Mouse (Mus musculus) thymus, postnatal 10 days (tissue): ENCODE data around the gene Palm3.
A peak's percentile ranks its signal among the peaks of the same experiment; 100 is the strongest.

Experiments used
- DNase-seq, 2 experiments: peaks; one replicate each; pipeline ENCODE4 v3.0.0; 2021; ENCODE audit warnings: low spot score in 2 of 2

The Palm3 gene

GRCm38 (mm10) chr8:84066291-84066930, 45.1 kb downstream of the Palm3 start, which contains the start of gene Rfx1:
Gene Rfx1 (plus strand): TSS chr8:84066834.
- peak; percentile 95 to 99 for DNase-seq

- peak; percentile 95 to 98 for DNase-seq
These were observed 45.8 kb downstream of the Palm3 start for GRCm38 (mm10) chr8:84067047-84067573.

- no peak for DNase-seq
These were observed 46.6 kb downstream of the Palm3 start for GRCm38 (mm10) chr8:84067911-84068310.

- DNase-seq = no peak
These were observed 47.2 kb downstream of the Palm3 start for GRCm38 (mm10) chr8:84068316-84069035.

GRCm38 (mm10) chr8:84069169-84069568, 47.9 kb downstream of the Palm3 start:
- no peak for DNase-seq

- no peak for DNase-seq
These were observed 48.5 kb downstream of the Palm3 start for GRCm38 (mm10) chr8:84069750-84070149.

GRCm38 (mm10) chr8:84070241-84070640, 49.0 kb downstream of the Palm3 start:
- no peak for DNase-seq

- no peak for DNase-seq
These were observed 49.4 kb downstream of the Palm3 start for GRCm38 (mm10) chr8:84070667-84071066.

GRCm38 (mm10) chr8:84071921-84072320, 50.6 kb downstream of the Palm3 start:
- DNase-seq = no peak

GRCm38 (mm10) chr8:84072321-84072720, 51.0 kb downstream of the Palm3 start:
- DNase-seq = no peak

- DNase-seq = no peak
These were observed 52.1 kb downstream of the Palm3 start for GRCm38 (mm10) chr8:84073230-84073976.

- no peak for DNase-seq
These were observed 55.1 kb downstream of the Palm3 start for GRCm38 (mm10) chr8:84076412-84076811.

DNA sequence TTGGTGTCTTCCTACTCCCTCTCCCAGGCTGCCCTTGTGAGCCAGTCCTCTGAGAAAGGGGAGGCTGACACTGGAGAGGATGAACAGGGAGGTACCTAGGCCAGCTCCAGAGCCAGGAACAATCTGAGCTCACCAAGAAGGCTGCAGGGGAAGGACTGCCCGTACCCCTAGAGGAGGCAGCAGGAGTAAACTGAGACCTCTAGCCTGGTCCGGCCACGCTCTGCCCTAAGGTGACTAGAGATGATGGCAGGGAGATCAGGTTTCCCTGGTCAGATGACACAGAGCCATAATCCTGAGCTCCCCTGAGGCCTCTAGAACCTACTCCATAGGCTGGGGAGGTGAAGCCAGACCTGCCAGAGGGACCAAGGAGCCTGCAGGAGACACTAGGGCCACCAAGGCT, 55.6 kb downstream of the Palm3 start:
- DNase-seq = no peak

GRCm38 (mm10) chr8:84079206-84079605, 57.9 kb downstream of the Palm3 start:
- no peak for DNase-seq
